In genomic region chr1:190831839-190832497, GRCm38 (mm10) we compare ENCODE assay signal across 8 mouse cellular contexts.
DNase-seq lines count a peak whose midpoint lies in the region; ATAC-seq and TF ChIP-seq lines count a peak whose summit lies in the region.

No protein-coding gene starts in this region.

- H3K9ac ChIP-seq in embryonic facial prominence, embryonic 14.5 days (ENCODE audit: low read depth, low read length) = no peak overlapping the region
- no peak overlapping the region for H3K9ac ChIP-seq in kidney, postnatal 0 days (ENCODE audit: low read depth, low read length)
- no peak overlapping the region for H3K9ac ChIP-seq in liver, postnatal 0 days (replicated peaks)

- intact Hi-C loops in gastrocnemius, adult 2 months (cut with DNase I) = loop anchor here (1.0 kb wide), 1 partner anchor 49 kb away; no protein-coding TSS in a partner anchor
- intact Hi-C loops in gastrocnemius, postnatal 14 days (cut with DNase I; ENCODE audit: low total_unique reads) = loop anchor here (10.0 kb wide), 1 partner anchor 243 kb away; no protein-coding TSS in a partner anchor

- H3K4me3 ChIP-seq in gastrocnemius, adult 2 months = no peak overlapping the region
- no peak overlapping the region for H3K4me3 ChIP-seq in embryonic facial prominence, embryonic 14.5 days (ENCODE audit: low read depth, low read length)
- no peak overlapping the region for H3K4me3 ChIP-seq in kidney, postnatal 0 days (replicated peaks; ENCODE audit: low read depth, low read length)
- H3K4me3 ChIP-seq in liver, postnatal 0 days (ENCODE audit: low read depth, low read length) = no peak overlapping the region

- peak; percentile 26 for DNase-seq in gastrocnemius, adult 2 months
- DNase-seq in gastrocnemius, postnatal 14 days = no peak
- DNase-seq in B cell, adult 2 months = peak; percentile 35 to 41
- DNase-seq in adrenal gland, adult 8-10 months = peak; percentile 12
- DNase-seq in embryonic facial prominence, embryonic 14.5 days (ENCODE audit: low spot score) = peak; percentile 68
- peak; percentile 78 for DNase-seq in kidney, postnatal 0 days (ENCODE audit: low spot score)
- DNase-seq in liver, postnatal 0 days = peak; percentile 61
- peak; percentile 48 for DNase-seq in right cerebral cortex, postnatal 14 days

- no peaks in the 10 kb centered on the region for H3K9me3 ChIP-seq in embryonic facial prominence, embryonic 14.5 days (ENCODE audit: control insufficient read depth, low read length)
- H3K9me3 ChIP-seq in kidney, postnatal 0 days (replicated peaks; ENCODE audit: low read length) = no peaks in the 10 kb centered on the region
- H3K9me3 ChIP-seq in liver, postnatal 0 days (ENCODE audit: low read length) = no peaks in the 10 kb centered on the region

- ATAC-seq in embryonic facial prominence, embryonic 14.5 days (ENCODE audit: low read depth) = no peak
- ATAC-seq in kidney, postnatal 0 days (replicated peaks; ENCODE audit: low FRiP score, low read depth) = peak; percentile 10; the same call in 1 of the 2 replicates
- peak; percentile 69 for ATAC-seq in liver, postnatal 0 days

- TF ChIP-seq EP300 in liver, postnatal 0 days (IDR thresholded peaks at IDR 0.05; ENCODE audit: low read depth) = no peak

- H3K36me3 ChIP-seq in embryonic facial prominence, embryonic 14.5 days (ENCODE audit: control insufficient read depth, insufficient read depth, low read length) = 0 out of 2 replicates have a peak, but pooled peaks cover 12% of the 10 kb centered on the region
- H3K36me3 ChIP-seq in kidney, postnatal 0 days (ENCODE audit: insufficient read depth, low read length) = 0 out of 2 replicates have a peak, but pooled peaks cover 5% of the 10 kb centered on the region
- no peaks in the 10 kb centered on the region for H3K36me3 ChIP-seq in liver, postnatal 0 days (replicated peaks; ENCODE audit: insufficient read depth, low read length)

- no peak overlapping the region for H3K27ac ChIP-seq in gastrocnemius, adult 2 months
- H3K27ac ChIP-seq in embryonic facial prominence, embryonic 14.5 days (replicated peaks; ENCODE audit: low read depth, low read length) = no peak overlapping the region
- no peak overlapping the region for H3K27ac ChIP-seq in kidney, postnatal 0 days
- peak overlapping the region; percentile 34; the same call in 1 of the 2 replicates for H3K27ac ChIP-seq in liver, postnatal 0 days (ENCODE audit: low read depth)

- WGBS in embryonic facial prominence, embryonic 14.5 days = 57% methylated on average over 10 of the region's 10 CpGs
- WGBS in kidney, postnatal 0 days = 39% methylated on average over 10 of the region's 10 CpGs
- WGBS in liver, postnatal 0 days (ENCODE audit: insufficient replicate concordance) = 34% methylated on average over 10 of the region's 10 CpGs

- no peak overlapping the region for H3K4me2 ChIP-seq in embryonic facial prominence, embryonic 14.5 days (ENCODE audit: low read depth, low read length)
- no peak overlapping the region for H3K4me2 ChIP-seq in kidney, postnatal 0 days (ENCODE audit: low read length)
- H3K4me2 ChIP-seq in liver, postnatal 0 days (ENCODE audit: low read depth, low read length) = peak overlapping the region; percentile 3; the same call in 1 of the 2 replicates

- no peaks in the 10 kb centered on the region for H3K4me1 ChIP-seq in embryonic facial prominence, embryonic 14.5 days (ENCODE audit: control insufficient read depth, insufficient read depth, low read length)
- no peaks in the 10 kb centered on the region for H3K4me1 ChIP-seq in kidney, postnatal 0 days (replicated peaks; ENCODE audit: insufficient read depth, low read length)
- H3K4me1 ChIP-seq in liver, postnatal 0 days (ENCODE audit: insufficient read depth) = peaks cover 8% of the 10 kb centered on the region; the same call in 1 of the 2 replicates

- TF ChIP-seq CTCF in gastrocnemius, adult 2 months (IDR thresholded peaks at IDR 0.05) = peak; percentile 80
- TF ChIP-seq CTCF in kidney, postnatal 0 days (IDR thresholded peaks at IDR 0.05; ENCODE audit: low read depth) = peak; percentile 84
- TF ChIP-seq CTCF in liver, postnatal 0 days (IDR thresholded peaks at IDR 0.05; ENCODE audit: low read depth) = peak; percentile 74

- no peaks in the 10 kb centered on the region for H3K27me3 ChIP-seq in embryonic facial prominence, embryonic 14.5 days (replicated peaks; ENCODE audit: control insufficient read depth, insufficient read depth, low read length)
- no peaks in the 10 kb centered on the region for H3K27me3 ChIP-seq in kidney, postnatal 0 days (ENCODE audit: insufficient read depth, low read length)
- H3K27me3 ChIP-seq in liver, postnatal 0 days (ENCODE audit: insufficient read depth, low read length) = no peaks in the 10 kb centered on the region
